Mouse (Mus musculus) embryonic fibroblast, embryonic 13.5 days (primary cell): ENCODE data around the gene Syde2.

Experiments
- CTCF ChIP-seq: IDR thresholded peaks from 2 replicates; pipeline ENCODE4 v1.5.1; 2011; ENCODE audit warnings: mild to moderate bottlenecking, control low read depth, low read length, moderate library complexity, borderline replicate concordance; ENCODE audit not compliant: insufficient read depth
- POLR2A ChIP-seq: IDR thresholded peaks from 2 replicates; pipeline ENCODE4 v1.6.1; 2011; ENCODE audit warnings: low read depth, mild to moderate bottlenecking, control low read depth, low read length, moderate library complexity

DNA sequence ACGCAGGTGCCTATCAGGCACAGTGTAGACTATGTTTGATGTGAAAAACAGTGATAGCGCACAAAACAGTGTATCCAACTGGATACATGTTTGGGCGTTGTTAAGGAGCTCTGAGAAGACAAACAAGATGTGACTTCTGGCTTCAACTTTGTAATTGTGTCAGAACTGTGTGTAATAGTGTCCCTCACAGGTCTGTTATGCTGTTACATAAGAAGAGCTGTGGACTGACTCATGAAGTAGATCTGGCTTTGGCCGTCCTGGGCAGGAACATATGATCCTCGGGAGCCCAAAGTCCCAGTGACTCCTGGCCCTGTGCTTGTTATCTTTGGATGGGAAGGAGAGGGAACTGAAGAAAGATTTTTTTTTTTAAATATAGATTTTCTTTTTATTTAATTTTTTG is 7.8 kb downstream of the Syde2 start:
- TF ChIP-seq CTCF (no peak), POLR2A (no peak)
